Mouse (Mus musculus) lung, postnatal 36 days (tissue): Measurements from ENCODE around the gene Olfr922.

Experiments
- DNase-seq: peaks from one replicate; pipeline ENCODE4 v3.0.0; 2022; ENCODE audit warnings: mixed read lengths

Olfr922 gene

GRCm38 (mm10) chr9:38814314-38814713 lies at the start of gene Olfr922:
Gene Olfr922 (plus strand): TSS chr9:38814614.
- DNase-seq, result no peak

- DNase-seq, result no peak
Observed at GRCm38 (mm10) chr9:38772768-38773167, 41.6 kb upstream of the Olfr922 start, which contains the start of gene Olfr921. Gene Olfr921 (plus strand): TSS chr9:38773068.

GRCm38 (mm10) chr9:38792689-38793088 lies 21.7 kb upstream of the Olfr922 start:
- DNase-seq, result no peak

- DNase-seq, result no peak
Observed at GRCm38 (mm10) chr9:38805696-38806095, 8.7 kb upstream of the Olfr922 start.

GRCm38 (mm10) chr9:38815458-38815986 lies 1.1 kb downstream of the Olfr922 start:
- no peak for DNase-seq

GRCm38 (mm10) chr9:38826245-38826644 lies 11.8 kb downstream of the Olfr922 start, which contains the start of gene Olfr923:
Gene Olfr923 (plus strand): TSS chr9:38826545.
- DNase-seq, result no peak

- no peak for DNase-seq
Observed at GRCm38 (mm10) chr9:38833027-38833426, 18.6 kb downstream of the Olfr922 start.

GRCm38 (mm10) chr9:38844149-38844548 lies 29.7 kb downstream of the Olfr922 start, which contains the start of gene Olfr924:
Gene Olfr924 (plus strand): TSS chr9:38844449.
- no peak for DNase-seq

GRCm38 (mm10) chr9:38854760-38855159 lies 40.3 kb downstream of the Olfr922 start, which contains the start of gene Olfr26:
Gene Olfr26 (plus strand): TSS chr9:38855060.
- no peak for DNase-seq
